Mouse (Mus musculus): Measurements from ENCODE around the gene Lmtk2.

Lmtk2 gene

GRCm38 (mm10) chr5:144100149-144100935, at the start of gene Lmtk2:
Gene Lmtk2 (plus strand): TSS chr5:144100436.
- no peak for DNase-seq (ENCODE audit: extremely low read depth, low read depth, low spot score)

GRCm38 (mm10) chr5:144051268-144051667, 49.0 kb upstream of the Lmtk2 start:
- DNase-seq (ENCODE audit: extremely low read depth, low read depth, low spot score): no peak

GRCm38 (mm10) chr5:144053450-144053849, 46.8 kb upstream of the Lmtk2 start:
- DNase-seq (ENCODE audit: extremely low read depth, low read depth, low spot score): no peak

GRCm38 (mm10) chr5:144054340-144054739, 45.9 kb upstream of the Lmtk2 start:
- no peak for DNase-seq (ENCODE audit: extremely low read depth, low read depth, low spot score)

GRCm38 (mm10) chr5:144064093-144064492, 36.1 kb upstream of the Lmtk2 start:
- DNase-seq (ENCODE audit: extremely low read depth, low read depth, low spot score): no peak

- DNase-seq (ENCODE audit: extremely low read depth, low read depth, low spot score): no peak
Measured at GRCm38 (mm10) chr5:144066036-144066435, 34.2 kb upstream of the Lmtk2 start.

- no peak for DNase-seq (ENCODE audit: extremely low read depth, low read depth, low spot score)
Measured at GRCm38 (mm10) chr5:144070064-144070463, 30.2 kb upstream of the Lmtk2 start.

- no peak for DNase-seq (ENCODE audit: extremely low read depth, low read depth, low spot score)
Measured at GRCm38 (mm10) chr5:144071249-144071648, 29.0 kb upstream of the Lmtk2 start.

GRCm38 (mm10) chr5:144077541-144077940, 22.7 kb upstream of the Lmtk2 start:
- DNase-seq (ENCODE audit: extremely low read depth, low read depth, low spot score): no peak

- no peak for DNase-seq (ENCODE audit: extremely low read depth, low read depth, low spot score)
Measured at GRCm38 (mm10) chr5:144080886-144081285, 19.4 kb upstream of the Lmtk2 start.

- no peak for DNase-seq (ENCODE audit: extremely low read depth, low read depth, low spot score)
Measured at GRCm38 (mm10) chr5:144082006-144082405, 18.2 kb upstream of the Lmtk2 start.

- DNase-seq (ENCODE audit: extremely low read depth, low read depth, low spot score): no peak
Measured at GRCm38 (mm10) chr5:144083521-144083920, 16.7 kb upstream of the Lmtk2 start.

- no peak for DNase-seq (ENCODE audit: extremely low read depth, low read depth, low spot score)
Measured at GRCm38 (mm10) chr5:144084271-144084670, 16.0 kb upstream of the Lmtk2 start.

GRCm38 (mm10) chr5:144085696-144086095, 14.5 kb upstream of the Lmtk2 start:
- no peak for DNase-seq (ENCODE audit: extremely low read depth, low read depth, low spot score)

GRCm38 (mm10) chr5:144086494-144086893, 13.7 kb upstream of the Lmtk2 start:
- DNase-seq (ENCODE audit: extremely low read depth, low read depth, low spot score): no peak

- DNase-seq (ENCODE audit: extremely low read depth, low read depth, low spot score): no peak
Measured at GRCm38 (mm10) chr5:144088354-144088753, 11.9 kb upstream of the Lmtk2 start.

- DNase-seq (ENCODE audit: extremely low read depth, low read depth, low spot score): no peak
Measured at GRCm38 (mm10) chr5:144095461-144095970, 4.7 kb upstream of the Lmtk2 start.

GRCm38 (mm10) chr5:144097902-144098639, 2.2 kb upstream of the Lmtk2 start:
- no peak for DNase-seq (ENCODE audit: extremely low read depth, low read depth, low spot score)

- no peak for DNase-seq (ENCODE audit: extremely low read depth, low read depth, low spot score)
Measured at GRCm38 (mm10) chr5:144098640-144098929, 1.7 kb upstream of the Lmtk2 start.

GRCm38 (mm10) chr5:144100948-144101347, 712 bp downstream of the Lmtk2 start:
- no peak for DNase-seq (ENCODE audit: extremely low read depth, low read depth, low spot score)

GRCm38 (mm10) chr5:144105070-144105469, 4.8 kb downstream of the Lmtk2 start:
- no peak for DNase-seq (ENCODE audit: extremely low read depth, low read depth, low spot score)

GRCm38 (mm10) chr5:144105471-144106129, 5.4 kb downstream of the Lmtk2 start:
- no peak for DNase-seq (ENCODE audit: extremely low read depth, low read depth, low spot score)

All from fat pad, adult 2 months (tissue).